Mouse (Mus musculus): ENCODE measurements around the gene Hivep2.

- TF ChIP-seq CTCF (IDR thresholded peaks at IDR 0.05; ENCODE audit: borderline replicate concordance, control insufficient read depth, extremely low read depth, insufficient read depth, low read length, poor library complexity), result no peak
- TF ChIP-seq POLR2A (IDR thresholded peaks at IDR 0.05; ENCODE audit: control insufficient read depth, extremely low read depth, insufficient read depth, low read length, poor library complexity), result no peak
Measured at GRCm38 (mm10) chr10:13933320-13933719, 32.6 kb upstream of the Hivep2 start.
